Mouse (Mus musculus): Measurements from ENCODE around the gene Creb3l1. TPM values are rescaled to one million over a fixed set of nuclear protein-coding genes. Genes with fewer than 3 reads are reported as not detected.

Gene Creb3l1
- polyA plus RNA-seq, 1 experiment = 3.1 TPM

DNA sequence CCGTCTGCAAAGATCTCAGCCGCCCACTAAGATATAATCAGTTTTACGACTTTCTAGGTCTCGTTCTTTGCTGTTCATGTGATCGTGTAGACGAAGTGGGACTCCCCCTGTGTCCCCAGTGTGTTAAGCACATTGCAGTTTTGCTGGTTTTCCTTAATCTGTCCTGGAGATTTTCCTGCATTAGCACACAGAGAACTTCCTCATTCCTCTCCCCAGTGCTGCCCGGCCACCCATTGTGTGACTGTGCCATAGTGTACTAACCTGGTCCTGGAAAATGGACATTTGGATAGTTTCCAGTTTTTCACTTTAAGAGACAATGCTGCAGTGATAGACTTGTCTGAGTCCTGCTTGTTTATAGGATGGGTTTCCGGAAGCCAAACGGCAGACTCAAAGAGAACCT is 10.0 kb upstream of the Creb3l1 start:
- H3K36me3 ChIP-seq (ENCODE audit: control insufficient read depth, insufficient read depth, low read length) = no peaks in the 10 kb centered on the region
- H3K27ac ChIP-seq (ENCODE audit: control insufficient read depth, insufficient read depth, low read depth, low read length) = no peak overlapping the region
- no peaks in the 10 kb centered on the region for H3K4me1 ChIP-seq (ENCODE audit: control insufficient read depth, insufficient read depth, low read length)
- no peaks in the 10 kb centered on the region for H3K27me3 ChIP-seq (ENCODE audit: control insufficient read depth, insufficient read depth, low read length)
- no peak overlapping the region for H3K4me3 ChIP-seq (ENCODE audit: control insufficient read depth, low read depth, low read length)
- no peak for TF ChIP-seq POLR2A (IDR thresholded peaks at IDR 0.05; ENCODE audit: control insufficient read depth, low read depth, low read length)
- no peak for TF ChIP-seq CTCF (IDR thresholded peaks at IDR 0.05; ENCODE audit: control insufficient read depth, insufficient read depth, insufficient replicate concordance, low read depth, low read length)

DNA sequence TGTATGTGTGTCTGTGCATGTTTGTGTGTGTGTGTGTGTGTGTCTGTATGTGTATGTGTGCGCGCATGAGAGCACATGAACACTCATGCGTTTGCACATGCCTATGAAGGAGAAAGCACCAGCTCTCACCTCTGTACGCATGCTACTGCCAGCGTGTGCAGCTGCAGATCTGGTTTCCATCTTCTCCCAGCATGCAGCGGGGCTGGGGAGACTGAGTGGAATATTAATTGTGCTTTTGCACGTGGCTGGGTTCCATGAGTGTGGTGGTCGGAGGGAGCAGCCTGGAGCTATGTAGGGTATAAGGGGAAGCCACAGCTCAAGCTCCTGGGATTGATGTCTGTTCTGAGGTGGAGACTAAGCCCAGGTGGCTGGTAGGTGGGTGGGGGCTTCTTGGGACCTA is 6.3 kb upstream of the Creb3l1 start:
- Histone ChIP-seq H3K27me3 (ENCODE audit: control insufficient read depth, insufficient read depth, low read length) (no peaks in the 10 kb centered on the region), H3K27ac (ENCODE audit: control insufficient read depth, insufficient read depth, low read depth, low read length) (no peak overlapping the region), H3K36me3 (ENCODE audit: control insufficient read depth, insufficient read depth, low read length) (no peaks in the 10 kb centered on the region), H3K4me3 (ENCODE audit: control insufficient read depth, low read depth, low read length) (no peak overlapping the region), H3K4me1 (ENCODE audit: control insufficient read depth, insufficient read depth, low read length) (no peaks in the 10 kb centered on the region)
- TF ChIP-seq CTCF (IDR thresholded peaks at IDR 0.05; ENCODE audit: control insufficient read depth, insufficient read depth, insufficient replicate concordance, low read depth, low read length) (no peak), POLR2A (IDR thresholded peaks at IDR 0.05; ENCODE audit: control insufficient read depth, low read depth, low read length) (no peak)

DNA sequence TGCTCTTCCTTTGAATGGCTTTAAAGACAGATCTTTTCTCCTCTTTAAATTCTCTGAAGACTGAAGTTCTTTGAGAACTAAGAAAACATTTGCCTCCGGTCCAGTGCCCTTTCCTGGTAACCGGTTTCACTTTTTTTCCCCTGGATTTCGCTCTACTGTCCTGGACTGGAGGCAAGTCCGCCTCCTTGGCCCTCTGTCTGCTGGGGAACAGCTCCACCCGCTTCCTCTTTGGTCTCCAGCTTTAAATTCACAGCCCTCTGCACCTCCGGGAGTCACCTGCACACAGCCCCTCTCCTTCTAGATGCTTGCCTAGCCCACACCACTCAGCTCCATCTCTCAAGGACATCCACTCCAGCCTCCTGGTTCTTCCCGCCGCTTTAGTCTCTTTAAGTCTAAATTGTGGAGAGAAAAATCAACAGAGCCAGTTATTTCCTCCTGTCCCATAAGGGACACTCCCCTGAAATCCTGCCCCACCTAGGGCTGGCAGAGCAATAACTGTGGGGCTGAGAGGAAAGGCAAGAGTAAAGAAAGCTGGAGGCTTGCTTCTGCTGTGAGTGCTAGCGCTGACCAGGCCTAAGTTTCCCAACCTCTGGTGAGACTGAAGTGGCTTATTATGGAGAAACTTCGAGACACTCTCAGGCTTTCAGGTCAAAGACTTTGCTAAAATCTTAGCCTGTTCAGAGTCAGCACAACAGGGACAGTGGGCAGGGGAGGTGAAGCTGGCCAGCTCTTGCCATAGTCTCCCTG is 5.3 kb upstream of the Creb3l1 start:
- Histone ChIP-seq H3K27me3 (ENCODE audit: control insufficient read depth, insufficient read depth, low read length) (no peaks in the 10 kb centered on the region), H3K4me3 (ENCODE audit: control insufficient read depth, low read depth, low read length) (no peak overlapping the region), H3K36me3 (ENCODE audit: control insufficient read depth, insufficient read depth, low read length) (no peaks in the 10 kb centered on the region), H3K27ac (ENCODE audit: control insufficient read depth, insufficient read depth, low read depth, low read length) (no peak overlapping the region), H3K4me1 (ENCODE audit: control insufficient read depth, insufficient read depth, low read length) (no peaks in the 10 kb centered on the region)
- TF ChIP-seq POLR2A (IDR thresholded peaks at IDR 0.05; ENCODE audit: control insufficient read depth, low read depth, low read length) = no peak
- TF ChIP-seq CTCF (IDR thresholded peaks at IDR 0.05; ENCODE audit: control insufficient read depth, insufficient read depth, insufficient replicate concordance, low read depth, low read length) = no peak

DNA sequence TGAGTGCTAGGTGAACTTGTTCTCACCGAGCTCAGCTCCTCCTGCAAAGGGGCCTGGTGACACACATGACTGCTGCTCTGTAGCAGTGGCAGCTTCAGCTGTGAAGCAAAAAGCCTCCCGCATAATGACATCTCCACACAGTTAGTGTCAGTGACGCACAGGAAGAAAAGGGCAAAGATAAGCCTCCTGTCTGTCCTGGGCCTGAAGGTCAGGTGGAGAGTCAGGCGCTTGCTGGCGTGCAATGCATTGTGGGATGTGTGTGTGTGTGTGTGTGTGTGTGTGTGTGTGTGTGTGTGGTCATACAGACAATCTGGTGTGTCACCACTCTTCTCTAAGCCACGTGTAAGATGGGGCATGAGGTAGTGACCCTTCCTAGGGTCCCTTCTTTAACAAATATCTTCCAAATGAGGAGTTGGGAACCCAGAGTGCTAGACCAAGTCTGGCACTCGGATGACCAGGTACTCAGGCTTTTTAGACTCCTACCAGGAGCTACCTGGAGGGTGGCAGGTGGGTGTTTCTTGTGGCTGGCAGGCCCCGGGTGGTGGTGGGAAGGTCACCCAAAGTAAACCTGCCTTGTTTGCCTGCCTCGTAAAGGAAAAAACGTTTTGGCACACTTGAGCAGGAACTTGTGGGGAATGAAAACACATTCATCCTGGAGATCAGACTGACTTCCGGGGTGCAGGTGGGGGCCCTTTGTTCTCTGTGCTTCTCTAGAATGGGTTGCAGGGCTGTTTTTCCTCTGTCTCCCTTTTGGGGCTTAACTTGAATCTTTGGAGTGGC is 3.7 kb upstream of the Creb3l1 start:
- H3K4me1 ChIP-seq (ENCODE audit: control insufficient read depth, insufficient read depth, low read length) = peaks cover 11% of the 10 kb centered on the region
- H3K27ac ChIP-seq (ENCODE audit: control insufficient read depth, insufficient read depth, low read depth, low read length) = no peak overlapping the region
- no peaks in the 10 kb centered on the region for H3K27me3 ChIP-seq (ENCODE audit: control insufficient read depth, insufficient read depth, low read length)
- H3K4me3 ChIP-seq (ENCODE audit: control insufficient read depth, low read depth, low read length) = no peak overlapping the region
- no peaks in the 10 kb centered on the region for H3K36me3 ChIP-seq (ENCODE audit: control insufficient read depth, insufficient read depth, low read length)
- TF ChIP-seq CTCF (IDR thresholded peaks at IDR 0.05; ENCODE audit: control insufficient read depth, insufficient read depth, insufficient replicate concordance, low read depth, low read length) = no peak
- no peak for TF ChIP-seq POLR2A (IDR thresholded peaks at IDR 0.05; ENCODE audit: control insufficient read depth, low read depth, low read length)

GRCm38 (mm10) chr2:92025966-92026365 is 1.7 kb upstream of the Creb3l1 start:
- Histone ChIP-seq H3K4me3 (ENCODE audit: control insufficient read depth, low read depth, low read length) (no peak overlapping the region), H3K27me3 (ENCODE audit: control insufficient read depth, insufficient read depth, low read length) (no peaks in the 10 kb centered on the region), H3K36me3 (ENCODE audit: control insufficient read depth, insufficient read depth, low read length) (no peaks in the 10 kb centered on the region), H3K27ac (ENCODE audit: control insufficient read depth, insufficient read depth, low read depth, low read length) (no peak overlapping the region), H3K4me1 (ENCODE audit: control insufficient read depth, insufficient read depth, low read length) (peaks cover 11% of the 10 kb centered on the region)
- no peak for TF ChIP-seq POLR2A (IDR thresholded peaks at IDR 0.05; ENCODE audit: control insufficient read depth, low read depth, low read length)
- TF ChIP-seq CTCF (IDR thresholded peaks at IDR 0.05; ENCODE audit: control insufficient read depth, insufficient read depth, insufficient replicate concordance, low read depth, low read length) = no peak

GRCm38 (mm10) chr2:92025202-92025601 is 900 bp upstream of the Creb3l1 start:
- Histone ChIP-seq H3K27me3 (ENCODE audit: control insufficient read depth, insufficient read depth, low read length) (no peaks in the 10 kb centered on the region), H3K4me1 (ENCODE audit: control insufficient read depth, insufficient read depth, low read length) (peaks cover 11% of the 10 kb centered on the region), H3K4me3 (ENCODE audit: control insufficient read depth, low read depth, low read length) (no peak overlapping the region), H3K27ac (ENCODE audit: control insufficient read depth, insufficient read depth, low read depth, low read length) (no peak overlapping the region), H3K36me3 (ENCODE audit: control insufficient read depth, insufficient read depth, low read length) (no peaks in the 10 kb centered on the region)
- no peak for TF ChIP-seq POLR2A (IDR thresholded peaks at IDR 0.05; ENCODE audit: control insufficient read depth, low read depth, low read length)
- no peak for TF ChIP-seq CTCF (IDR thresholded peaks at IDR 0.05; ENCODE audit: control insufficient read depth, insufficient read depth, insufficient replicate concordance, low read depth, low read length)
